Mouse (Mus musculus): ENCODE data around the gene Lrrc10b.

- TF ChIP-seq GATA1 (IDR thresholded peaks at IDR 0.05; ENCODE audit: low read length), result no peak
- no peak for TF ChIP-seq TAL1 (IDR thresholded peaks at IDR 0.05; ENCODE audit: low read length)
Measured at GRCm38 (mm10) chr19:10464427-10464826, 7.2 kb upstream of the Lrrc10b start.

Data from erythroblast, embryonic 14.5 days (primary cell).